Mouse (Mus musculus) neural tube, embryonic 11.5 days (tissue): Measurements from ENCODE around the gene Hat1. TPM values are rescaled to one million over a fixed set of nuclear protein-coding genes. Genes with fewer than 3 reads are reported as not detected.
"Not testable (repeated sequence)": the region's sequence is repeated elsewhere in the genome, so short reads cannot be mapped to it uniquely, and the experiment has no call there.

Experiments
- ATAC-seq: fragments of 200-750 bp; cut with Nextera tagmentation; 2 replicates; pipeline ENCODE4 v1.8.0; 2017; ENCODE audit warnings: moderate number of reproducible peaks, mild to moderate bottlenecking, moderate TSS enrichment, moderate library complexity; ENCODE audit not compliant: insufficient read depth, low FRiP score, low TSS enrichment
- DNase-seq: peaks from one replicate; pipeline ENCODE4 v3.0.0-alpha.2; 2015; ENCODE audit warnings: low spot score
- H3K27ac ChIP-seq: fragments of 300-500 bp; sonication (generic); 2 replicates; pipeline ENCODE4 v1.5.1; 2014; ENCODE audit warnings: low read depth, mild to moderate bottlenecking, low read length
- H3K27me3 ChIP-seq: fragments of 300-500 bp; sonication (generic); 2 replicates; pipeline ENCODE4 v1.6.1; 2014; ENCODE audit warnings: mild to moderate bottlenecking, low read length, mixed read lengths; ENCODE audit not compliant: control insufficient read depth, insufficient read depth
- H3K36me3 ChIP-seq: fragments of 300-500 bp; sonication (generic); 2 replicates; pipeline ENCODE4 v1.6.1; 2014; ENCODE audit warnings: mild to moderate bottlenecking, low read length, moderate library complexity, mixed read lengths; ENCODE audit not compliant: control insufficient read depth, insufficient read depth
- H3K4me1 ChIP-seq: fragments of 300-500 bp; sonication (generic); 2 replicates; pipeline ENCODE4 v1.6.1; 2014; ENCODE audit warnings: low read length, mixed read lengths; ENCODE audit not compliant: control insufficient read depth, insufficient read depth
- H3K4me2 ChIP-seq: fragments of 300-500 bp; sonication (generic); 2 replicates; pipeline ENCODE4 v1.6.1; 2014; ENCODE audit warnings: low read depth, mild to moderate bottlenecking, moderate library complexity
- H3K4me3 ChIP-seq: fragments of 300-500 bp; sonication (generic); 2 replicates; pipeline ENCODE4 v1.5.1; 2014; ENCODE audit warnings: low read depth, low read length
- H3K9ac ChIP-seq: fragments of 300-500 bp; sonication (generic); 2 replicates; pipeline ENCODE4 v1.6.1; 2014; ENCODE audit warnings: mild to moderate bottlenecking, low read length
- H3K9me3 ChIP-seq: fragments of 300-500 bp; sonication (generic); 2 replicates; pipeline ENCODE4 v1.6.1; 2016; ENCODE audit warnings: low read length; ENCODE audit not compliant: control insufficient read depth
- WGBS: fragments of 180-500 bp; shearing (Covaris S2); extraction: QIAGEN DNeasy Blood & Tissue Kit; methylation state at CpG from one replicate; pipeline ENCODE4 v1.1.7; 2014; 5-methylcytosine and 5-hydroxymethylcytosine counted together
- polyA plus RNA-seq: library from polyadenylated mRNA; unstranded; fragments of >200 nt; fragmentation: Nextera tagmentation; extraction: Ambion mirVana; gene quantifications from 2 replicates; pipeline ENCODE4 v1.2.1, GENCODE M21; 2014

The Hat1 gene
- polyA plus RNA-seq, 1 experiment from 2014 or later: 138 TPM

DNA sequence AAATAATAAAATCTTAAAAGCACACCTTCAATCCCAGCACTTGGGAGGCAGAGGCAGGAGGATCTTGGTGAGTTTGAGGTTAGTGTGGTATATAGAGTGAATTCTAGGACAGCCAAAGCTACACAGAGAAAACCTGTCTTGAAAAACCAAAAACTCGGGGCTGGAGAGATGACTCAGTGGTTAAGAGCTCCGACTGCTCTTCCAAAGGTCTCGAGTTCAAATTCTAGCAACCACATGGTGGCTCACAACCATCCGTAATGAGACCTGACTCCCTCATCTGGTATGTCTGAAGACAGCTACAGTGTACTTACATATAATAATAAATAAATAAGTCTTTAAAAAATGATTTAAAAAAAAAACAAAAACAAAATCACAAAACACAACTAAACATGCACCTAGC, 16.5 kb upstream of the Hat1 start:
- 86% methylated on average over 4 of the region's 4 CpGs for WGBS
- H3K27ac ChIP-seq: not testable (repeated sequence)

GRCm38 (mm10) chr2:71374275-71375155, 14.2 kb upstream of the Hat1 start:
- 82% methylated on average over 8 of the region's 8 CpGs for WGBS
- ATAC-seq (no peak), DNase-seq (no peak)
- H3K27me3 ChIP-seq: no peaks in the 10 kb centered on the region
- H3K9ac ChIP-seq: no peak overlapping the region
- no peak overlapping the region for H3K27ac ChIP-seq
- H3K9me3 ChIP-seq: no peaks in the 10 kb centered on the region
- no peak overlapping the region for H3K4me3 ChIP-seq
- H3K4me1 ChIP-seq: no peaks in the 10 kb centered on the region
- H3K4me2 ChIP-seq: no peak overlapping the region
- H3K36me3 ChIP-seq: no peaks in the 10 kb centered on the region

More for the DNA sequence above, 16.5 kb upstream of the Hat1 start:
- H3K9ac ChIP-seq, H3K4me3 ChIP-seq, H3K4me2 ChIP-seq, H3K9me3 ChIP-seq, H3K27me3 ChIP-seq, DNase-seq, H3K4me1 ChIP-seq, ATAC-seq, H3K36me3 ChIP-seq: not testable (repeated sequence)

DNA sequence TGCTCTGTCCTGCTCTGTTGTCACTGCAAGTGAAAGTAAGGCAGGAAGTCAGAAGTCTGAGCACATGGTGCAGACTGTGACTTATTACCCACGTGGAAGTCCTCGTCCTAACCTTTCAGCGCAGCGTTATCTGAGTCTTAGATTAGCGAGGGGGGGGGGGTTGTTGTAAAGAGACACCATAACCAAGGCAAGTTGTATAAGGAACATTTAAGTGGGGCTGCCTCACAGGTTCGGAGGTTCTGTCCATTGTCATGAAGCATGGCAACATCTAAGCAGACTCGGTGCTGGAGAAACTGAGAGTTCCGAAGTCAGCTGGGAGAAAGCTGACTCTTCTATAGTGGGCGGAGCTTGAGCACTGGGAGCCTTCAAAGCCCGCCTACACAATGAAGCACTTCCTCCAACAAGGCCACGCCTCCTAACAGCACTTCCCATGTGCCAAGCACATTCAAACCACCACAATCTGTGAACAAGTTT, 12.3 kb upstream of the Hat1 start:
- Histone ChIP-seq H3K36me3 (no peaks in the 10 kb centered on the region), H3K27me3 (no peaks in the 10 kb centered on the region), H3K4me3 (no peak overlapping the region), H3K4me1 (no peaks in the 10 kb centered on the region), H3K9ac (no peak overlapping the region), H3K4me2 (no peak overlapping the region), H3K9me3 (no peaks in the 10 kb centered on the region), H3K27ac (no peak overlapping the region)
- ATAC-seq: no peak
- no peak for DNase-seq
- 51% methylated on average over 11 of the region's 11 CpGs for WGBS

GRCm38 (mm10) chr2:71377426-71377825, 11.3 kb upstream of the Hat1 start:
- H3K4me1 ChIP-seq: no peaks in the 10 kb centered on the region
- H3K27ac ChIP-seq: no peak overlapping the region
- H3K4me3 ChIP-seq: no peak overlapping the region
- WGBS: 88% methylated on average over 5 of the region's 5 CpGs
- no peak overlapping the region for H3K4me2 ChIP-seq
- ATAC-seq (no peak), DNase-seq (no peak)
- no peaks in the 10 kb centered on the region for H3K9me3 ChIP-seq
- no peak overlapping the region for H3K9ac ChIP-seq
- no peaks in the 10 kb centered on the region for H3K27me3 ChIP-seq
- no peaks in the 10 kb centered on the region for H3K36me3 ChIP-seq

- H3K4me1 ChIP-seq: no peaks in the 10 kb centered on the region
- no peak overlapping the region for H3K4me3 ChIP-seq
- ATAC-seq: no peak
- H3K36me3 ChIP-seq: no peaks in the 10 kb centered on the region
- H3K27ac ChIP-seq: no peak overlapping the region
- H3K9me3 ChIP-seq: no peaks in the 10 kb centered on the region
- 74% methylated on average over 4 of the region's 4 CpGs for WGBS
- no peaks in the 10 kb centered on the region for H3K27me3 ChIP-seq
- no peak overlapping the region for H3K9ac ChIP-seq
- H3K4me2 ChIP-seq: no peak overlapping the region
- DNase-seq: no peak
Measured at GRCm38 (mm10) chr2:71381962-71382361, 6.8 kb upstream of the Hat1 start.

DNA sequence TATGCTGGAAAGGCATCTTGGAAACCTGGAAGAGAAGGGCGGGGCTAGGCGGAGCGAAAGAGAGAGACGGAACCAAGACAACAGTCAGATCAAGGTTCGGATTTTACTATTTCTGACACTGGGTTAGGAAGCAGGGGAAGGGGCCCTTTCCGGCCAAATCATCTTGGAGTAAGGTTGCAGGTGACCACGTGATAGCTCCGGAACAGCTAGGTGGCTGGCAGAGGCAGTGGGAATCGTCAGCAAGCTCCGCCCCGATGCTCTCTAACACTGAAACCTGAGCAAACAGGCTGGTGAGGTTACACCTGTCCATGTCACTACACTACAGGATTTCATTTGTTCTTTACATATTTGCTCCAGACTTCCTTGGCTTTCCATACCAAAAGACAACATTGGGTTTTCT, 4.9 kb upstream of the Hat1 start:
- DNase-seq (no peak), ATAC-seq (no peak)
- no peak overlapping the region for H3K4me2 ChIP-seq
- no peaks in the 10 kb centered on the region for H3K27me3 ChIP-seq
- WGBS: 48% methylated on average over 11 of the region's 11 CpGs
- no peaks in the 10 kb centered on the region for H3K9me3 ChIP-seq
- no peaks in the 10 kb centered on the region for H3K4me1 ChIP-seq
- H3K36me3 ChIP-seq: no peaks in the 10 kb centered on the region
- no peak overlapping the region for H3K9ac ChIP-seq
- H3K4me3 ChIP-seq: no peak overlapping the region
- H3K27ac ChIP-seq: no peak overlapping the region

DNA sequence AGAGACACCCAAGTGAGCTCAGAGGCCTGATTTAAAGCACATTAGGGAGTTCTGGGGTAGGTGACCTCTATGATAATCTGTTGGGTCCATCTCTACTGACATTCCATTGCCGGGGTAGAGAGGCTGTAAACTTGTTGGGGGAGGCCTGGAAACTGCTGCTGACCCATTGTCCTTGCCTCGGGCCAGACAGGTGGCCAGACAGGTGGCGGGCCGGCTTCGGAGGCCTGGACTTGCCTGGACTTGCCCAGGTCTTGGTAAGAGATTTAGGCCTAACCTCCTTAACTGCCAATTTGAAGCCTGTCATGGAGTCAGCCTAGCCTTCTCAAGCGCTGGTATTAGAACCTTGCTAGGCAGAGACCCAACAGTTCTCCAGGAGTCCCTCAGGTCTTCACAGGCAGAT, 992 bp upstream of the Hat1 start:
- H3K4me3 ChIP-seq: no peak overlapping the region
- no peak overlapping the region for H3K9ac ChIP-seq
- 91% methylated on average over 6 of the region's 6 CpGs for WGBS
- no peaks in the 10 kb centered on the region for H3K9me3 ChIP-seq
- peaks cover 3% of the 10 kb centered on the region; the same call in 1 of the 2 replicates for H3K4me1 ChIP-seq
- ATAC-seq (no peak), DNase-seq (no peak)
- H3K36me3 ChIP-seq: 0 out of 2 replicates have a peak, but pooled peaks cover 3% of the 10 kb centered on the region
- H3K27me3 ChIP-seq: no peaks in the 10 kb centered on the region
- H3K4me2 ChIP-seq: no peak overlapping the region
- H3K27ac ChIP-seq: no peak overlapping the region

GRCm38 (mm10) chr2:71389864-71390263, 1.1 kb downstream of the Hat1 start:
- Histone ChIP-seq H3K36me3 (0 out of 2 replicates have a peak, but pooled peaks cover 3% of the 10 kb centered on the region), H3K9ac (peak overlapping the region; percentile 81), H3K27ac (no peak overlapping the region), H3K4me1 (peaks cover 3% of the 10 kb centered on the region; the same call in 1 of the 2 replicates), H3K27me3 (no peaks in the 10 kb centered on the region), H3K4me2 (peak overlapping the region; percentile 76), H3K9me3 (no peaks in the 10 kb centered on the region), H3K4me3 (peak overlapping the region; percentile 74)
- no peak for ATAC-seq
- 70% methylated on average over 9 of the region's 9 CpGs for WGBS
- no peak for DNase-seq

DNA sequence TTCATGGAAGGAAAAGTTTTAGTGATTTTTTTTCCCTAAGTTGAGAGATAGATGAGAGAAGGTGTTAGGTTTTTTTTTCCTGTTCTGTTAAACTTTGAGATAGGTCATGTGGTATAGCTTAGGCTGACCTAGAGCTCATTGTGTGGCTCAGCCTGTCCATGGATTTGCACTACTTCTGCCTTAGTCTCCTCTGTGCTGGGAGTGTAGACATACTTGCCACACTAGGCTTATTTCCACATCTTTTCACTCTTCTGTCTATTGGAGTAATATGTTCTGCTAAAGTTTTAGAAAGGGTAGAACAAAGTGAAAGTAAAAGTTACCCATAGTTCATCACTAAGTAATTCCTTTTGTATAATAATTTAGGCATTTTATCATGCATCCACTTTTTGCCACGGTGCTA, 16.9 kb downstream of the Hat1 start:
- H3K9ac ChIP-seq: no peak overlapping the region
- ATAC-seq (no peak), DNase-seq (no peak)
- H3K4me1 ChIP-seq: no peaks in the 10 kb centered on the region
- no peak overlapping the region for H3K27ac ChIP-seq
- H3K9me3 ChIP-seq: no peaks in the 10 kb centered on the region
- H3K36me3 ChIP-seq: peaks cover 5% of the 10 kb centered on the region
- no peaks in the 10 kb centered on the region for H3K27me3 ChIP-seq
- no peak overlapping the region for H3K4me3 ChIP-seq
- 94% methylated on average over 1 of the region's 1 CpGs for WGBS
- no peak overlapping the region for H3K4me2 ChIP-seq
